Mouse (Mus musculus): ENCODE measurements around the gene Plekha4.

Plekha4 gene

GRCm38 (mm10) chr7:45568601-45569473 lies 42.7 kb downstream of the Plekha4 start:
- DNase-seq (ENCODE audit: low spot score): no peak

DNA sequence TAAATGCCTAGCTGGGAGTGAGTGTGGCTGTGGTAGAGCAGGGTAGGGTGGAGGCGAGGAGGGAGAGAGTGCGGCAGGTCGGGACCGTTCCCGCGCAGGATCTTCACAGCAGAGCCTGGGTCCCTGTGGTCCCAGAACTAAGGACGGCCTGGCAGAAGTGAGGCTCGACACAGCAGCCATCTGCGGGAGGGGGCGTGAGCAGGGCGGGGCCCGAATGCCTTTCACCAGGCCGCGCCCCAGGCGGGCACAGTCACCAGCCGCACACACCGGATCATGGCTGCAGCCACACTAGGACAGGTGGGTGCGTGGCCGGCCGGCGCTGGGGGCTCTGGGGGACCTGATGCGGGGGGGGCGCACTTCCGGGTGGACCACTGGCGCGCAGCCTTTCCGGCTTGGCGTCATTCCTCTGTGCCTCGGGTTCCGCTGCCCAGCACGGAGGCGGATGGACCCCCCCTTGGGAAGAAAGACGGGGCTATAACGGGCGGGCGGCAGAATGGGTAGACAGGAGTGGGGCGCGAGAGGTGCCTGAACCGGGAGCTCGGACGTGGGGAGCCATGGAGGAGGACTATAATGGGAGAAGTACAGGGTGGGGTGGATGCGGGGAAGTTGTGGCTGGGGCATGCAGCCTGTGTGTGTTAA lies 44.1 kb downstream of the Plekha4 start, which contains the start of gene Bcat2:
Gene Bcat2, plus strand, starts transcription at position 51 of the 639 bp plus-strand sequence.
- peak; percentile 58 for DNase-seq (ENCODE audit: low spot score)

GRCm38 (mm10) chr7:45571966-45572365 lies 45.8 kb downstream of the Plekha4 start:
- DNase-seq (ENCODE audit: low spot score): no peak

- DNase-seq (ENCODE audit: low spot score): no peak
Observed at GRCm38 (mm10) chr7:45573954-45574353, 47.8 kb downstream of the Plekha4 start.

GRCm38 (mm10) chr7:45574472-45575379 lies 48.6 kb downstream of the Plekha4 start:
- no peak for DNase-seq (ENCODE audit: low spot score)

DNA sequence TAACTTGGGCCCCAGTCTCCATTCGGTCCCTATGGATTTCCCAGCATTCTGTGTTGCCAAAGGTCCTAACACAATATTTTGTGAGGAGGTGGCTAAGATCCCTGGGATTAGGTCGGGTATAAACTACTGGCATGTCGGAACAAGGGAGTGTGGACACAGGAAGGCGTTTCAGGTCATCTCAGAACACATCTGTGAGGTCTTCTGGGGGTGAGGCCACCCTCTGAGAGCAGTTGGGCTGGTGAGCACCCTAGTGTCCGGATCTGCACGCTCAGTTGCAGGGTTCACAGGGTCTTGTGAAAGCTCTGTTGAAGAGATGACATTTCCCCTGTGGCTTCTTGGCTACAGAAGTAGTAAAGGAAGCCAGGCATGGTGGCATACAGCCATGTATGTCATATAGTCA lies 59.8 kb downstream of the Plekha4 start:
- DNase-seq (ENCODE audit: low spot score): peak; percentile 69

DNA sequence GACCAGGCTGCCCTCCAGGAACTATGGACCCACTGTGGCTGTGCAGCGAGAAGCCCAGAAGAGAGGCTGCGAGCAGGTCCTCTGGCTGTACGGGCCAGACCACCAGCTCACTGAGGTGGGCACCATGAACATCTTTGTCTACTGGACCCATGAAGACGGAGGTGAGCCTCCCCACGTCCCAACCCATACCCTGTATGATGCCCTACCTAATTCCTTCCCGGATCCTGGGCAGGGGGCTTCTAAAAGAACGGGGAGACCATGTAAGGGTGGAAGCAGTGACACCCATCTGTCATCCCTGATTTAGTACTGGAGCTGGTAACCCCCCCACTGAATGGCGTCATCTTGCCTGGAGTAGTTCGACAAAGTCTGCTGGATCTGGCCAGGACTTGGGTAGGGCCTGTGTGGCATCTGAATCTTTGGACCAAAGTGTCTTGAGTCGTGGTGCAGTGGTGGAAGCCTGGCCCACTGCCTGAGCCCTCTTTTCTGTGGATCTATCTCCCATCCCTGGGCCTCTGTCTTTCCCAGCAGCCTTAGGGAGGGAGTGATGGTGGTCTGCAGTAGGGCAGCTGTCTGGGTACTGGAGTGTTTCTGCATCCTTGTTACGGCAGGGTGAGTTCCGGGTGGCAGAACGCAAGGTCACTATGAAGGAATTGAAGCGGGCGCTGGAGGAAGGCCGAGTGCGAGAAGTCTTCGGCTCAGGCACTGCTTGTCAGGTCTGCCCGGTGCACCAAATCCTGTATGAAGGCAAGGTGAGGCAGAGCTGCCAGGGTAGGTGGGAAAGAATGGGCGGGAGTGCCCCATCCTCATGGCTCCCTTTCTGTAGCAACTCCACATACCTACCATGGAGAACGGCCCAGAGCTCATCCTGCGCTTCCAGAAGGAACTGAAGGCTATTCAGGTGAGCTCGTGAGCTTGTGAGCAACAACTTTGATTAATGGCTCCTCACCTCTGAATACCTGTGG lies 61.8 kb downstream of the Plekha4 start:
- DNase-seq (ENCODE audit: low spot score): no peak

DNA sequence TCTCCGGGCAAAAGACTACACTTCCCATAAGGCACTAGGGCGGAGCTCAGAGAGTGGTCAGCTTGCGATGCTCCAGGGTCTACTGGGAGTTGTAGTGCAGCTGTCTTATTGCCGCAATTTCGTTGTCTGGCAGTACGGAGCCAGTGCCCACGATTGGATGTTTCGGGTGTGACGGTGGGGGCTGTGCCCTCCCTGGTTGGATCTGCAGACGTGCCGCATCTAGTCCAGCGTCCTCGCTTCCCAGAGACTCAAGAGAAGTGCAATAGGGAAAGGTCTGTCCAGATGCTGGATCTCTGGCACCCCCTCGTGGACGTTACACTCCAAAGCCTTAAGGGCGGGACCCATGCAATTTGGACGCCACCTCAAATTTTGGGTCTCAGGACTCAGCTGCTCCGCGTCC lies 63.0 kb downstream of the Plekha4 start:
- DNase-seq (ENCODE audit: low spot score): peak; percentile 94

DNA sequence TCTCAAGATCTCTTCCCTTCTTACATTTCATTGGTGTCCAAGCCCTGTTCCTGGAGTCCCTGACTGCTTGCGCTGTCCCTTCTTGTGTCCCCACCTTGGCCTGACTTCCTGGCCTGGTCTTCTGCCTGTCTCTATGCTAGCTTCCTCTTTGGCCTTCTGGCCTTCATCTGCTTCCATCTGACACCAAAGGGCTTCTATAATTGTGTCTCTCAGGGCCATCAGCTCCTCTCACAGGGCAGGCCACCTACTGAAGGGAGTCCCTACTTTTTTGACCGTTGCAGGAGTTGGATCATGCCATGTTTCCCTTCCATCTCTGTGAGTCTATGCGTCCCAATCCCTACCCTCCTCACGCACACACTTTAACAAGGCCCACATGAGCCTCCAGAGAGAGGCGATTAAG lies 63.8 kb downstream of the Plekha4 start:
- no peak for DNase-seq (ENCODE audit: low spot score)

GRCm38 (mm10) chr7:45590874-45591273 lies 64.7 kb downstream of the Plekha4 start:
- DNase-seq (ENCODE audit: low spot score): peak; percentile 41

DNA sequence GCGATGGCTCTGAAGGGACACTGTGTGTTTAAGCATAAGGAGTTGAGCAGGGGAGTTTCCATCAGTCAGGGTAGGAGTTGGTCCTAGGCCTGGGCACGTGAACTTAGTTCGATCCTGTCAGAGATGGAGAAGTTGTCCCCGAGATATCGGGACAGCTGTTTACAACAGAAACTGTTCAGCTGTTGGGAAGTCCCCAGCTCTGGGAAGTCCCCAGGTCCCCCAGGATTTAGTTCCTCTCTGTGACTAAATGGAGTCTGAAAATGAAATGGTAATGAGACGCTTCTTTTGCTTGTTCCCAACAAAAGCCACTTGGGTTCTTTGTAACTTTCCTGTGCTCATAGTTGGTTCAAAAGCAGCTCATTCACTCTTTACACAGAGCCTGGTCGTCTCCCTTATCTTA lies 65.8 kb downstream of the Plekha4 start:
- no peak for DNase-seq (ENCODE audit: low spot score)

DNA sequence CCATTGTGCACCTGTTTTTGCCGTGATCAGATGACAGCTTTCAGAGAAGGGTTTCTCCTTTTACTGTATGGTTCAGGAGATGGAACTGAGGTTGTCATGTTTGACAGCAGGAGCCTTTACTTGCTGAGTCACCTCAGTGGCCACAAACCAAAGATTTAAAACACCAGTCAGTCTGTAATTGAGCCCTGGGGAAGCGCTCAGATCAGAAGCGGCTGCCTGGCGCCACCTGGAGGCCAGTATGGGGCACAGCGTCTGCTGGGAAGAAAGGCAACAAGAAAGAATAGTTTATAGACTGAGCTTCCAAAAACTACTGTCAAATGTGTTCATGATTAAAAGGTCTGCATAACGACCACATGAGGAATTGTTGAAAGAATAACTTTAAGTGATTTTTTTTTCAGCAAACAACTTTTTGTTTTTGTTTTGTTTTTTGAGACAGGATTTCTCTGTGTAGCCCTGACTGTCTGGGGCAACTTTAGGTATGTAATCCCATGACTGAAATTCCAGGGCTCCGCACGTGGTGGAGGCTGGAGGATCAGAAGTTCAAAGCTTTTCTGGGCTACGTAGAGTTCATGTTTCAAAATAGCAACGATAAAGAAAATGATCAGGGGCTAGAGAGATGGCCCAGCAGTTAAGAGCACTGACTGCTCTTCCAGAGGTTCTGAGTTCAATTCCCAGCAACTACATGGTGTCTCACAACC lies 67.1 kb downstream of the Plekha4 start:
- DNase-seq (ENCODE audit: low spot score): peak; percentile 76

DNA sequence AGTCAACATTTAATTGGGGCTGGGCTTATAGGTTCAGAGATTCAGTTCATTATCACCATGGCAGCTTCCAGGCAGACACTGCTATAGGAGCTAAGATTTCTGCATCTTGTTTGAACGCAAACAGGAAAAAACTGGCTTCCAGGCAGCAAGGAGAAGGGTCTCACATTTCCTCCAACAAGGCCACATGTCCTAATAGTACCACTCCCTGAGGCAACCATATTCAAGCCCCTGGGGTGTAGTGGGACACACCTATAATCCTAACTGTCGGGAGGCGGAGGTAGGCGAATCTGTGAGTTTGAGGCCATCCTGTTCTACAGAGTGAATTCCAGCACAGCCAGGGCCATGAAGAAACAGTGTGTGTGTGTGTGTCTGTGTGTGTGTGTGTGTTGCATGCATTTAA lies 69.0 kb downstream of the Plekha4 start:
- no peak for DNase-seq (ENCODE audit: low spot score)

- no peak for DNase-seq (ENCODE audit: low spot score)
Observed at GRCm38 (mm10) chr7:45596107-45596506, 70.0 kb downstream of the Plekha4 start.

- no peak for DNase-seq (ENCODE audit: low spot score)
Observed at GRCm38 (mm10) chr7:45597013-45597412, 70.9 kb downstream of the Plekha4 start.

DNA sequence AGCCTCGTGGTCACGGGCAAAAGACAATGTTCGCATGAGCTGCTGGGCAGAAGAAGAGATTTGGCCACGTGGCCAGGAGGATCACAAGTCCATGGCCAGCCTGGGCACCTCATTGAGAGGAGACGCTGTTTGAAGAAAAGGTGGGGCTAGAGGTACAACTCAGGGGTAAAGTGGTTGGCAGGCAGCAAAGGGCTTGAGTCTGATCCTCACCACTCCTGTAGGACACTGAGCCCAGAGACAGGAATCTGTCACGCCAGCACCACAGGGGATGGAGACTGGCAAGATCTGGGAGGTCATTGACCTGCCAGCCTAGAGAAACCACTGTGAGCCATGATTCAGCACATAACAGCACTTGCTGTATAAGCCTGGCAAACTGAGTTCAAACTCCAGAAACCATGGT lies 71.4 kb downstream of the Plekha4 start:
- no peak for DNase-seq (ENCODE audit: low spot score)

DNA sequence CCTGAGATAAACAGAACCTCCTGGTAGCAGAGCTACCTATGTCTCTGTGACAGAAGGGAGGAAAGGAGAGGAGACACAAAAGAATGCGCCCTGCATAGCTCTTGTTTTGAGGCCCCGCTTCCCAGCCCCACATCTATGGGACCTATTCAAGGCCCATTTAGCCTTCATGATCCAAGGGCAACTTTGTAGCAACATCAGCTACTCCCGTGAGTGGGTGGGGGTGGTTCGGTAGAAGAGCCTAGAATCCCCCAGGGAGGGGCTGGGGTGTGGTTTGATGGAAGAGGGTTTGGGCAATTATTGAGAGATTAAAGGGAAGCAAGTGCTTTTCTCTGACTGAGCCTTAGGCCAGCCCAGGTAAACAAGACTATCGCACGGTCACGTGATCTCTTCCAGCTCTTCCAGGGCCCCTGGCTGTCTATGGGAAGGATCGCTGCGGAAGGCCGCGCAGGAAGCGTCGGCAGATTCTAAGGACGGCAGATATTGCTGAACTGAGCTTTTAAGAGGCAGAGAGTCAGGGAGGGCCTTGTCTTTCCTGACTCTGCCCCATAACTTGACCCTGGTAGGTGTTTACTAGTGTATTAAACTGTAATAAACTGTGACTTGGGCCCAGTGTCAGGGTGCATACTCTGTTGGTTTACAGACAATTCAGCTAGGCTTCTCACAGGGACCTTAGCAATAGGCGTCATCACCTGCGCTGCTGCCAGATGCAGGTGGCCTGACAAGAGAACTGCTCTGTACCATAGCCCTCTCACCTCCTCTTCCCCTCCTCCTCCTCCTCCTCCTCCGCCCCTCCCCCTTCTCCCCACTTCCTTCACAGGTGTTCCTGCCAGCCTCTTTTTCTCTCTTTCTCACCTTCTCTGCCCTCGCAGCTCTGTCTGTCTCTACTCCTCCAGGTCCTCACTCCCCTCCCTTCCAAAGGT lies 73.1 kb downstream of the Plekha4 start:
- DNase-seq (ENCODE audit: low spot score): no peak
